Mouse (Mus musculus) bone marrow, adult 2 months (tissue): ENCODE measurements around the gene Arhgef17.

Experiments used
- CTCF ChIP-seq: fragments of 200-500 bp; IDR thresholded peaks from 2 replicates; pipeline ENCODE4 v1.5.1; 2011; ENCODE audit warnings: low read length, control low read depth; ENCODE audit not compliant: control insufficient read depth, insufficient read depth
- POLR2A ChIP-seq: fragments of 200-500 bp; IDR thresholded peaks from 2 replicates; pipeline ENCODE4 v1.6.1; 2011; ENCODE audit warnings: low read depth, mild to moderate bottlenecking, control low read depth, low read length, borderline replicate concordance; ENCODE audit not compliant: control insufficient read depth

DNA sequence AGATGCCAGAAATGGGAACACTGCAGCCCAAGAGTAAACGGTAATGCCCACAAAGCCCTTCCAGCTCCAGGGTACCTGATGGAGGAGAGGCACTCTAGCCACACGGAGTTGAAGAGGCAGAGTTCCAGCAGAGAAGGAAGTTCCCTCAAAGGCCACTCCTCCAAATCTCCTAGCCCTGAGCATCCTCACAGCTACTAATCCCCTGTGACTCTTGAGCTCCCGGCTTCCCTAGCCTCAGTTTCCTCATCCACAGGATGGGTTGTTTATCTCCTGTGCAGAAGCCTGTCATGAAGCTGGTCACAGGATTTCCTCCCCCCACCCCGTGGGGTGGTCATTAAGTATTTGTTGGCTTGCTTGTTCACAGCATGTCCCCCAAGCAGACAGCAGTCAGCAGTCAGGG, 76.6 kb downstream of the Arhgef17 start:
- TF ChIP-seq POLR2A (no peak), CTCF (no peak)
